Mouse (Mus musculus) bone marrow, adult 2 months (tissue): Measurements from ENCODE around the gene Msx2.

Source experiments
- CTCF ChIP-seq: fragments of 200-500 bp; IDR thresholded peaks from 2 replicates; pipeline ENCODE4 v1.5.1; 2011; ENCODE audit warnings: low read length, control low read depth; ENCODE audit not compliant: control insufficient read depth, insufficient read depth
- POLR2A ChIP-seq: fragments of 200-500 bp; IDR thresholded peaks from 2 replicates; pipeline ENCODE4 v1.6.1; 2011; ENCODE audit warnings: low read depth, mild to moderate bottlenecking, control low read depth, low read length, borderline replicate concordance; ENCODE audit not compliant: control insufficient read depth

GRCm38 (mm10) chr13:53473291-53473690, 417 bp upstream of the Msx2 start:
- TF ChIP-seq POLR2A (no peak), CTCF (no peak)
